Mouse (Mus musculus): ENCODE results near the gene Pik3ca.

GRCm38 (mm10) chr3:32483035-32483434 lies 85.6 kb downstream of the Pik3ca start:
- TF ChIP-seq POLR2A (IDR thresholded peaks at IDR 0.05; ENCODE audit: borderline replicate concordance, control insufficient read depth, low read depth, low read length): no peak
- no peak for TF ChIP-seq CTCF (IDR thresholded peaks at IDR 0.05; ENCODE audit: control insufficient read depth, insufficient read depth, low read length)
